Comparison of ENCODE assay signal across 14 mouse cellular contexts in genomic region chr12:75820216-75820615, GRCm38 (mm10). TPM values are rescaled to one million over a fixed set of nuclear protein-coding genes. Genes with fewer than 3 reads are reported as not detected.
DNase-seq lines count a peak whose midpoint lies in the region; ATAC-seq and TF ChIP-seq lines count a peak whose summit lies in the region.
"Had no signal": no experiment of that assay in that cellular context is flagged by ENCODE, and none has a peak within 500 bp of the region (broad histone marks: within the 10 kb centered on the region; RNA-seq: fewer than 3 reads in every experiment).

No protein-coding gene starts in this region.

- peaks cover 22% of the 10 kb centered on the region for H3K79me2 ChIP-seq in C2C12 (ENCODE audit: control insufficient read depth, insufficient read depth)

- H3K4me3 ChIP-seq in forebrain, embryonic 12.5 days (replicated peaks): no peak overlapping the region; the same call in 1 of the 2 replicates
- H3K4me3 ChIP-seq in forebrain, embryonic 11.5 days (ENCODE audit: low read depth, low read length): no peak overlapping the region
- no peak overlapping the region for H3K4me3 ChIP-seq in lung, postnatal 0 days (ENCODE audit: low read depth, low read length)
- no peak overlapping the region for H3K4me3 ChIP-seq in C2C12 (ENCODE audit: insufficient read depth, poor library complexity, severe bottlenecking)
- H3K4me3 ChIP-seq in forebrain, embryonic 13.5 days: peak overlapping the region; percentile 91

- no peak overlapping the region for H3K27ac ChIP-seq in forebrain, embryonic 12.5 days
- H3K27ac ChIP-seq in forebrain, embryonic 11.5 days (ENCODE audit: low read depth, low read length): no peak overlapping the region
- H3K27ac ChIP-seq in lung, postnatal 0 days (ENCODE audit: low read length): no peak overlapping the region
- H3K27ac ChIP-seq in forebrain, embryonic 13.5 days: no peak overlapping the region
- H3K27ac ChIP-seq: left cerebral cortex, adult 2 months had no signal

- TF ChIP-seq EP300 in lung, postnatal 0 days (IDR thresholded peaks at IDR 0.05): no peak

- no peak overlapping the region for H3K9ac ChIP-seq in forebrain, embryonic 12.5 days
- H3K9ac ChIP-seq in forebrain, embryonic 11.5 days (ENCODE audit: low read length): no peak overlapping the region
- no peak overlapping the region for H3K9ac ChIP-seq in lung, postnatal 0 days (replicated peaks; ENCODE audit: low read depth)
- peak overlapping the region; percentile 96; the same call in 1 of the 2 replicates for H3K9ac ChIP-seq in forebrain, embryonic 13.5 days

- 66% methylated on average over 7 of the region's 7 CpGs for WGBS in forebrain, embryonic 12.5 days
- 76% methylated on average over 7 of the region's 7 CpGs for WGBS in forebrain, embryonic 11.5 days
- 60% methylated on average over 7 of the region's 7 CpGs for WGBS in lung, postnatal 0 days
- 69% methylated on average over 7 of the region's 7 CpGs for WGBS in forebrain, embryonic 13.5 days

- H3K9me3 ChIP-seq in forebrain, embryonic 12.5 days: no peaks in the 10 kb centered on the region
- no peaks in the 10 kb centered on the region for H3K9me3 ChIP-seq in forebrain, embryonic 11.5 days (ENCODE audit: control insufficient read depth, low read length)
- no peaks in the 10 kb centered on the region for H3K9me3 ChIP-seq in lung, postnatal 0 days (ENCODE audit: low read length)
- H3K9me3 ChIP-seq in forebrain, embryonic 13.5 days (replicated peaks): no peaks in the 10 kb centered on the region

- no peak overlapping the region for H3ac ChIP-seq in C2C12 (ENCODE audit: control insufficient read depth, insufficient read length, low read depth)

- peaks cover 4% of the 10 kb centered on the region for H3K79me3 ChIP-seq in C2C12 (ENCODE audit: low read depth)

- peaks cover 41% of the 10 kb centered on the region for H3K4me1 ChIP-seq in forebrain, embryonic 12.5 days
- H3K4me1 ChIP-seq in forebrain, embryonic 11.5 days (replicated peaks; ENCODE audit: control insufficient read depth, insufficient read depth, low read length): peaks cover 15% of the 10 kb centered on the region
- peaks cover 14% of the 10 kb centered on the region; the same call in 1 of the 2 replicates for H3K4me1 ChIP-seq in lung, postnatal 0 days (ENCODE audit: insufficient read depth, low read depth, low read length)
- peaks cover 41% of the 10 kb centered on the region for H3K4me1 ChIP-seq in forebrain, embryonic 13.5 days

- peaks cover 4% of the 10 kb centered on the region; the same call in 1 of the 2 replicates for H3K27me3 ChIP-seq in forebrain, embryonic 12.5 days
- no peaks in the 10 kb centered on the region for H3K27me3 ChIP-seq in forebrain, embryonic 11.5 days (ENCODE audit: control insufficient read depth, insufficient read depth, low read length)
- H3K27me3 ChIP-seq in lung, postnatal 0 days (replicated peaks; ENCODE audit: insufficient read depth, low read length): no peaks in the 10 kb centered on the region
- H3K27me3 ChIP-seq in C2C12 (ENCODE audit: control insufficient read depth, insufficient read depth, insufficient read length): no peaks in the 10 kb centered on the region
- H3K27me3 ChIP-seq in forebrain, embryonic 13.5 days: no peaks in the 10 kb centered on the region

- no peak for ATAC-seq in forebrain, embryonic 12.5 days (ENCODE audit: low FRiP score)
- no peak for ATAC-seq in forebrain, embryonic 11.5 days (replicated peaks; ENCODE audit: low FRiP score)
- no peak for ATAC-seq in lung, postnatal 0 days
- ATAC-seq in forebrain, embryonic 13.5 days: no peak
- ATAC-seq: CD4-positive, CD25-positive, alpha-beta regulatory T cell, adult 4 months; intestine, postnatal 0 days had no signal

- H3K36me3 ChIP-seq in forebrain, embryonic 12.5 days (replicated peaks): no peaks in the 10 kb centered on the region
- H3K36me3 ChIP-seq in forebrain, embryonic 11.5 days (ENCODE audit: control insufficient read depth, insufficient read depth, low read length): no peaks in the 10 kb centered on the region
- H3K36me3 ChIP-seq in lung, postnatal 0 days (ENCODE audit: insufficient read depth, low read length): no peaks in the 10 kb centered on the region
- no peaks in the 10 kb centered on the region for H3K36me3 ChIP-seq in C2C12 (ENCODE audit: control insufficient read depth, insufficient read depth)
- no peaks in the 10 kb centered on the region; the same call in 1 of the 2 replicates for H3K36me3 ChIP-seq in forebrain, embryonic 13.5 days (ENCODE audit: poor library complexity, severe bottlenecking)

- TF ChIP-seq CTCF in lung, postnatal 0 days (IDR thresholded peaks at IDR 0.05): no peak
- no peak for TF ChIP-seq CTCF in C2C12 (IDR thresholded peaks at IDR 0.05; ENCODE audit: control insufficient read depth, insufficient read depth, insufficient read length)

- peak overlapping the region; percentile 79 for H3K4me2 ChIP-seq in forebrain, embryonic 12.5 days
- no peak overlapping the region for H3K4me2 ChIP-seq in forebrain, embryonic 11.5 days (ENCODE audit: low read depth, low read length, severe bottlenecking)
- H3K4me2 ChIP-seq in lung, postnatal 0 days (replicated peaks; ENCODE audit: low read depth, low read length): no peak overlapping the region
- H3K4me2 ChIP-seq in forebrain, embryonic 13.5 days: peak overlapping the region; percentile 69

- no peak for DNase-seq in forebrain, embryonic 11.5 days (ENCODE audit: low spot score)
- peak; percentile 50 for DNase-seq in lung, postnatal 0 days (ENCODE audit: low spot score)
- DNase-seq in lung, adult 18-20 months: no peak
- DNase-seq in testis, postnatal 10 days (ENCODE audit: low spot score): no peak
- DNase-seq in ovary, postnatal 14 days (ENCODE audit: low spot score): no peak
- DNase-seq: cerebellum, postnatal 14 days; gastrocnemius, postnatal 10 days; lung, postnatal 10 days had no signal

TF ChIP-seq in C2C12, 6 proteins besides CTCF, POLR2A, EP300 and RAD21:
- TF ChIP-seq USF1 (IDR thresholded peaks at IDR 0.05; ENCODE audit: low read depth) (peak; percentile 32), FOSL1 (IDR thresholded peaks at IDR 0.05; ENCODE audit: insufficient read depth, low read length, poor library complexity, severe bottlenecking) (no peak)

RNA-seq across cellular contexts. Expression of gene Syne2, which starts 2.3 kb away (rescaled TPM):
- 141 and 143 TPM in 2 replicates for polyA plus RNA-seq in forebrain, embryonic 12.5 days (2016; fragmentation: Nextera tagmentation; extraction: Ambion mirVana)
- polyA plus RNA-seq in forebrain, embryonic 11.5 days (2014; fragmentation: Nextera tagmentation; extraction: Ambion mirVana): 117 and 127 TPM in 2 replicates
- polyA plus RNA-seq in lung, postnatal 0 days (2015; fragmentation: Nextera tagmentation; extraction: Ambion mirVana): 41.8 and 57.7 TPM in 2 replicates
- polyA plus RNA-seq in C2C12 (2012; fragmentation: generic; extraction: Trizol): 5.3 TPM
- polyA plus RNA-seq in forebrain, embryonic 13.5 days (2015; fragmentation: Nextera tagmentation; extraction: Ambion mirVana): 137 TPM in 2 replicates

Comparison
In these comparisons a context has a peak if more than half of its experiments do, and no peak if none do; other contexts are left out.
1. H3K4me2 ChIP-seq: peak in forebrain, embryonic 12.5 days (single experiment) and forebrain, embryonic 13.5 days (single experiment); none in forebrain, embryonic 11.5 days (single experiment) and lung, postnatal 0 days (single experiment).